Mouse (Mus musculus): ENCODE measurements at regions not wholly inside any gene's neighbourhood (a gene's known extent, or its start where the extent isn't known, plus 50 kb on each side); places are given as distances from the start of the nearest gene placed in this dataset.

- TF ChIP-seq CTCF (IDR thresholded peaks at IDR 0.05) (no peak), EP300 (IDR thresholded peaks at IDR 0.05; ENCODE audit: insufficient read depth, low read depth, low read length) (no peak), POLR2A (IDR thresholded peaks at IDR 0.05; ENCODE audit: insufficient read depth, low read depth, low read length) (no peak)
Measured at GRCm38 (mm10) chr10:125765103-125765820, 200.7 kb upstream of the Lrig3 start.

Data from heart, adult 2 months (tissue).